Mouse (Mus musculus) midbrain, embryonic 15.5 days (tissue): Measurements from ENCODE around the gene Pdlim4. TPM values are rescaled to one million over a fixed set of nuclear protein-coding genes. Genes with fewer than 3 reads are reported as not detected.

ENCODE experiments used
- ATAC-seq: fragments of 200-750 bp; cut with Nextera tagmentation; replicated peaks from 2 replicates; pipeline ENCODE4 v1.8.0; 2017; ENCODE audit warnings: moderate TSS enrichment
- H3K27ac ChIP-seq: fragments of 300-500 bp; sonication (generic); 2 replicates; pipeline ENCODE4 v1.5.1; 2015; ENCODE audit warnings: mild to moderate bottlenecking, inconsistent platforms
- H3K27me3 ChIP-seq: fragments of 300-500 bp; sonication (generic); replicated peaks from 2 replicates; pipeline ENCODE4 v1.6.1; 2015; ENCODE audit warnings: inconsistent platforms
- H3K36me3 ChIP-seq: fragments of 300-500 bp; sonication (generic); replicated peaks from 2 replicates; pipeline ENCODE4 v1.6.1; 2015; ENCODE audit warnings: inconsistent platforms
- H3K4me1 ChIP-seq: fragments of 300-500 bp; sonication (generic); 2 replicates; pipeline ENCODE4 v1.6.1; 2015; ENCODE audit warnings: inconsistent platforms
- H3K4me2 ChIP-seq: fragments of 300-500 bp; sonication (generic); 2 replicates; pipeline ENCODE4 v1.6.1; 2015; ENCODE audit warnings: inconsistent platforms, mild to moderate bottlenecking, moderate library complexity
- H3K4me3 ChIP-seq: fragments of 300-500 bp; sonication (generic); 2 replicates; pipeline ENCODE4 v1.5.1; 2015; ENCODE audit warnings: mild to moderate bottlenecking, inconsistent platforms
- H3K9ac ChIP-seq: fragments of 300-500 bp; sonication (generic); 2 replicates; pipeline ENCODE4 v1.6.1; 2015; ENCODE audit warnings: mild to moderate bottlenecking, inconsistent platforms
- H3K9me3 ChIP-seq: fragments of 300-500 bp; sonication (generic); 2 replicates; pipeline ENCODE4 v1.6.1; 2016; ENCODE audit warnings: inconsistent platforms
- WGBS: fragments of 180-500 bp; shearing (Covaris S2); methylation state at CpG from one replicate; pipeline ENCODE4 v1.1.7; 2015; ENCODE audit warnings: mixed read lengths; 5-methylcytosine and 5-hydroxymethylcytosine counted together
- polyA plus RNA-seq: library from polyadenylated mRNA; unstranded; fragments of >200 nt; fragmentation: Nextera tagmentation; extraction: Ambion mirVana; gene quantifications from 2 replicates; pipeline ENCODE4 v1.2.1, GENCODE M21; 2015

The Pdlim4 gene
- polyA plus RNA-seq, 1 experiment from 2014 or later, result 22.3 TPM

DNA sequence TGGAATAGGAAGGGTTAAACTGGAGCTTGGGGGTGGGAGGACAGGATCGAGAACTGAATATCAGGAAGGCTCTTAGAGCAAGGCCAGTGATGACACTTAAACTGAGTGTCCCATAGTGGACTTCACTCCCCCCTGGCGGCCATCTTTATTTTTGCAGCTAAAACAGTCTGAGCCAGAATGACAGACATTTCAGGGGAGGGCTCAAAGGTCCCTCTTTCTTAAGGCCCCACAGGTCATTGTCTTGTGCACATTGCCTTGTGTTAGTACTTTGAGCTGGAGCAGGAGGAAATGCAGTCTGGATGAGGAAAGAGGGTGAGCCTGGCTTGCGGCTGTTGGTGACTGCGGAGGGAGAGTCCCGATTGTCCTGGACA, 20.1 kb upstream of the Pdlim4 start:
- Histone ChIP-seq H3K36me3 (no peaks in the 10 kb centered on the region), H3K27me3 (no peaks in the 10 kb centered on the region), H3K9me3 (no peaks in the 10 kb centered on the region), H3K9ac (no peak overlapping the region), H3K4me1 (no peaks in the 10 kb centered on the region), H3K27ac (no peak overlapping the region), H3K4me2 (no peak overlapping the region), H3K4me3 (no peak overlapping the region)
- peak; percentile 54 for ATAC-seq
- WGBS, result 52% methylated on average over 5 of the region's 5 CpGs

DNA sequence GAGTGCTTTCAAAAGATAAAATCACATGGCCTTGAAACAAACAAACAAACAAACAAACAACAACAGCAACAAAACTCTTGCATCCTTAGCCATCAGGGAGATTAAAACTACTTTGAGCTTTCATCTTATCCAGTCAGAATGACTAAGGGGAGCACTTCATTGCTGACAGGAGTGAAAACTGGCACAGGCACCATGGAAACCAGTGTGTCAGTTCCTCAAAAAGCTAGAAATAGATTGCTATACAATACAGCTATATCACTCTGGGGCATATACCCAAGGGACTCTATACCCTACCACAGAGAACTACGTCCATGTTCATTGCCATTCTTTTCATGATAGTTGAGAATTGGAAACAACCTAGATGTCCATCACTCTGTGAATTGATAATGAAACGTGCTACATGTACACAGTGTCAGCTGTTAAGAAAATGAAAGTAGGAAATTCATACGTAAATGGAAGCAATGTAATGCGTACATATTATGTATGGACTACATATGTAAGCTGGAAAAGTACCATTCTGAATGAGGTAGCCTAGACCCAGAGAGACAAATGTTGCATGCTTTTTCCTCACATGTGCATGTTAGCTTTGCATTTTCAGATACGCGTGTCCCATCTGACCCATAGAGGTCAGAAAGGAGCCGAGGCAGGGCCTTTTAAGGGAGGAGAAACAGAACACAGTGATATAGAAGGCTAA, 19.6 kb upstream of the Pdlim4 start:
- H3K9ac ChIP-seq, result no peak overlapping the region
- no peak overlapping the region for H3K27ac ChIP-seq
- no peaks in the 10 kb centered on the region for H3K4me1 ChIP-seq
- H3K36me3 ChIP-seq, result no peaks in the 10 kb centered on the region
- peak; percentile 20; the same call in 1 of the 2 replicates for ATAC-seq
- H3K27me3 ChIP-seq, result no peaks in the 10 kb centered on the region
- WGBS, result 78% methylated on average over 7 of the region's 7 CpGs
- no peak overlapping the region for H3K4me3 ChIP-seq
- H3K4me2 ChIP-seq, result no peak overlapping the region
- H3K9me3 ChIP-seq, result no peaks in the 10 kb centered on the region

DNA sequence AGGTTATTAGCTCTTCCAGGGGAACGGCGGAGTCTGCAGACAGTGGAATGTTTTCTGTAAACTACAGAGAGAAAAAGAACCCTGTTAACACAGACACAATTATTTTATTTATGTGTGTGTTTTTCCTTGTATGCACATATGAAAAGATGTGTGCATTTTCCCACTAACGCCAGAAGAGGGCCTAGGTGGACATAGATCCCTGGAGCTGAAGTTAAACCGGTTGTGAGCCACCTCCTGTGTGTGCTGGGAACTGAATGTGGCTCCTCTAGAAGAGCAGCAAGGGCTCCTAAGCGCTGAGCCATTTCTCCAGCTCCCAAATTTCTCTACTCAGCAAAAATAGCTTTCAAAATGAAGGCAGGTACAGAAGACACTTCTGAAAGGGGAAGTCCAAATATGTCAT, 17.0 kb upstream of the Pdlim4 start:
- H3K4me2 ChIP-seq, result no peak overlapping the region
- H3K36me3 ChIP-seq, result no peaks in the 10 kb centered on the region
- 64% methylated on average over 5 of the region's 5 CpGs for WGBS
- no peaks in the 10 kb centered on the region for H3K27me3 ChIP-seq
- no peaks in the 10 kb centered on the region for H3K9me3 ChIP-seq
- H3K4me1 ChIP-seq, result no peaks in the 10 kb centered on the region
- H3K27ac ChIP-seq, result no peak overlapping the region
- ATAC-seq, result no peak
- H3K4me3 ChIP-seq, result no peak overlapping the region
- H3K9ac ChIP-seq, result no peak overlapping the region

DNA sequence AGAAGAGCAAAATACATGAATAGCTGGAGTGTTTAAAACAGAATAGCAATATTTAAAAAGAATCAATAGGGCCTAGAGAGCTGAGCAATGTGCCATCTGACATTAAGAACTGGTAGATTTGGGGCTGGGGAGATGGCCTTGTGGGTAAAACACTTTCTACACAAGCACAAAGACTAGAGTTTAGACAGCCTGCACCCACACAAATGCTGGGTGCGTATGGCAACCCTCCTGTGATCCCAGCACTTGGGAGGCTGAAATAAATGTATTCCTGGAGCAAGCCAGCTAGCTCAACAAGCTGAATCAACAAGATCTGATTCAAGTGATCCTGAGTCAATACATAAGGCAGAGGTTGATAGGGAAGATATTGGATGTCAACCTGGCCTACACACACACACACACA, 16.2 kb upstream of the Pdlim4 start:
- Histone ChIP-seq H3K9ac (no peak overlapping the region), H3K4me2 (no peak overlapping the region), H3K36me3 (no peaks in the 10 kb centered on the region), H3K9me3 (no peaks in the 10 kb centered on the region), H3K27ac (no peak overlapping the region), H3K4me3 (no peak overlapping the region), H3K4me1 (no peaks in the 10 kb centered on the region), H3K27me3 (no peaks in the 10 kb centered on the region)
- no peak for ATAC-seq
- 87% methylated on average over 1 of the region's 1 CpGs for WGBS

DNA sequence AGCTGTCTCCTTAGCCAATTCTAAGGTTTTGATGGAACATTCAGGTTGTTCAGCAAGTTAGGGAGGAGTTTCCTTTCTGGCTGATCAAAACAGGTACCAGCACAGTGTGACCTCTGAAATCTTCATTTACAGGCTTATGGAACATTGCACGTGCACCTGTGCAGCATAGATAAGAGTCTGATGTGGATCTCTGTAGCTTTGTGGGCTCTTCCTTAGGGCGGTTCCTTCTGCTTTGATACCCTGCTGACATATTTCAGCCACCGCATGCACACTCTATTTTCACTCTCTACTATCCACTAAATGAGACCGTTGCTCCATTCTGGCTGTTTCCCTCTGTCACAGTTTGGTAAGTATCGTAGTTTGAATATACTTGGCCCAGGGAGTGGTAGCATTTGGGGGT, 13.9 kb upstream of the Pdlim4 start:
- ATAC-seq, result no peak
- H3K4me2 ChIP-seq, result no peak overlapping the region
- WGBS, result 91% methylated on average over 5 of the region's 5 CpGs
- H3K9ac ChIP-seq, result no peak overlapping the region
- H3K4me1 ChIP-seq, result no peaks in the 10 kb centered on the region
- H3K27me3 ChIP-seq, result no peaks in the 10 kb centered on the region
- no peaks in the 10 kb centered on the region for H3K9me3 ChIP-seq
- H3K36me3 ChIP-seq, result no peaks in the 10 kb centered on the region
- H3K27ac ChIP-seq, result no peak overlapping the region
- H3K4me3 ChIP-seq, result no peak overlapping the region

DNA sequence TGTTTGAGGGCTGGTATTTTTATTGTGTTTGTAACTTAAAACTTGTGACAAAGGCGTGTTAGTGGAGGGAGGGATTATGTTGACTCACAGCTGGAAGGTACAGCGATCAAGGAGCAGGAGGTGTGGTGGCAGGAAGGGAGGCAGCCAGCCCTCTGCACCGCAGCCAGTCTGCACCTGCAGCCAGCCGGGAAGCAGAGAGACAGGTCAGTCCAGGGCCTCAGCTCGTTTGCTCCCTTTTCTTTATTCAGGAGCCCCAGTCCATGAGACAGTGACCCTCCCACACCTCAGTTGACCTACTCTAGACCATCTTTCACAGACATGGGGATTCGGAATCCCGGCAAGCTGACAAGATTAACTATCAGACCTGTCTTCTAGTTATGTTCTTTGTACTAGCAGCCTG, 11.6 kb upstream of the Pdlim4 start:
- Histone ChIP-seq H3K4me3 (no peak overlapping the region), H3K27me3 (no peaks in the 10 kb centered on the region), H3K27ac (no peak overlapping the region), H3K36me3 (no peaks in the 10 kb centered on the region), H3K9ac (no peak overlapping the region), H3K9me3 (no peaks in the 10 kb centered on the region), H3K4me1 (no peaks in the 10 kb centered on the region), H3K4me2 (no peak overlapping the region)
- no peak for ATAC-seq
- 39% methylated on average over 7 of the region's 7 CpGs for WGBS

DNA sequence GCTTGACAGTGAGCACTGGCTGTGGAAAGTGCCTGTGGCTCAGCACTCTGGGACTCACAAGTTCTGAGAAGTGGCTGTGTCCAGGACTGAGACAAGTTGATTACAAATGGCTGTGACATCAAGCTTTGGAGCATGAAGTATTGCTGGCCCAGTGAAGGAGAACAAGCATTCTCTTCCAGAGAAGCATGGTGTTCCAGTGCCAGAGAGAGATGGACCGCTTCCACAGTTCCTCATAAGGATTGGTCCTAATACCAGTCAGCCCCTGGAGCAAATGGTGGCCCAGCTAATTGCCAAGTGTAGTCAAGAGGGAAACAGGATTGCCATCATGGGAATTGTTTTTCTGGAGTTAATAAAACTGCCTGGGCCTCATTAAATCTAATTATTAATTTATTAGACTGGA, 7.3 kb upstream of the Pdlim4 start:
- H3K27ac ChIP-seq, result no peak overlapping the region
- WGBS, result 91% methylated on average over 1 of the region's 1 CpGs
- no peaks in the 10 kb centered on the region for H3K9me3 ChIP-seq
- H3K27me3 ChIP-seq, result no peaks in the 10 kb centered on the region
- no peaks in the 10 kb centered on the region for H3K36me3 ChIP-seq
- no peak for ATAC-seq
- no peaks in the 10 kb centered on the region for H3K4me1 ChIP-seq
- no peak overlapping the region for H3K9ac ChIP-seq
- no peak overlapping the region for H3K4me3 ChIP-seq
- no peak overlapping the region for H3K4me2 ChIP-seq

DNA sequence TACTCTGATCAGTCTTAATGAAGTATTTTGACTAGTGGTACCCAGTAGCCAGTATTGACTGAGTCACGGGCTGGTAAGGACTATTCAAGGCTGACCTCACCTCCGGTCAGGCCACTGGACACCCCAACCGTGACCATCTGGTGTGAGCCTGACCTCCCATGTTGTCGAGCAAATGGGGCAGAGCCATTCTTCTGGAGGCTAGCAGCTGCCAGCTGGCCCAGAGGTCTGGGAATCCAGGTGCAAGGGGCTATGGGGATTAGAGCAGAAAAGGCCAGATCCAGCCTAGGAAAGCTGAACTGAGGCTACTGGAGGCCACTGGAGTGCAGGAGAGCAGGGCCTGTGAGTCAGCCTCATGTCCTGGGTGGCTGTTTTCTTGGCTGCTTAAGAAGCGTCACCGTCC, 6.5 kb upstream of the Pdlim4 start:
- Histone ChIP-seq H3K4me1 (no peaks in the 10 kb centered on the region), H3K4me2 (no peak overlapping the region), H3K27me3 (no peaks in the 10 kb centered on the region), H3K9me3 (no peaks in the 10 kb centered on the region), H3K9ac (no peak overlapping the region), H3K4me3 (no peak overlapping the region), H3K27ac (no peak overlapping the region), H3K36me3 (no peaks in the 10 kb centered on the region)
- ATAC-seq, result no peak
- WGBS, result 69% methylated on average over 6 of the region's 6 CpGs

DNA sequence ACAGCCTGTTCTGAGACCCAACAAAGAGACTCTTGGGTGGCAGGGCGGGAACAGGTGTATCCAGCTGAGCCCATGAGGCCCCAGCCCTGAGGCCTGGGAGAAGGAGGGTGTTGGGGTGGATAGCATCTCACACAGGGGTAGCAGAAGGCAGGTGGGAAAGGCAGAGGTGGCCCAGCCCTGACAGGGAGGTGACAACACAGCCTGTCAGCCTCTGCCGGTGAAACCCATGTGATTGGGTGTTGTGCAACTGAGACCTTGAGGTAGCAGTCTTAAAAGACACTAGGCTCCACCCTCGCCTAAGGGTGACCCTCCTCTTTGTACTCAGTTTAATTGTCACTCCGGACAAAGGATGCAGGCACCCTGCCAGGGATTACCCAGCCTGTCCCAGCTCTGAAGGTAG, 4.5 kb upstream of the Pdlim4 start:
- Histone ChIP-seq H3K4me1 (peaks cover 9% of the 10 kb centered on the region), H3K4me2 (no peak overlapping the region), H3K9me3 (no peaks in the 10 kb centered on the region), H3K4me3 (no peak overlapping the region), H3K36me3 (no peaks in the 10 kb centered on the region), H3K9ac (no peak overlapping the region), H3K27me3 (no peaks in the 10 kb centered on the region), H3K27ac (no peak overlapping the region)
- 27% methylated on average over 4 of the region's 4 CpGs for WGBS
- ATAC-seq, result no peak

DNA sequence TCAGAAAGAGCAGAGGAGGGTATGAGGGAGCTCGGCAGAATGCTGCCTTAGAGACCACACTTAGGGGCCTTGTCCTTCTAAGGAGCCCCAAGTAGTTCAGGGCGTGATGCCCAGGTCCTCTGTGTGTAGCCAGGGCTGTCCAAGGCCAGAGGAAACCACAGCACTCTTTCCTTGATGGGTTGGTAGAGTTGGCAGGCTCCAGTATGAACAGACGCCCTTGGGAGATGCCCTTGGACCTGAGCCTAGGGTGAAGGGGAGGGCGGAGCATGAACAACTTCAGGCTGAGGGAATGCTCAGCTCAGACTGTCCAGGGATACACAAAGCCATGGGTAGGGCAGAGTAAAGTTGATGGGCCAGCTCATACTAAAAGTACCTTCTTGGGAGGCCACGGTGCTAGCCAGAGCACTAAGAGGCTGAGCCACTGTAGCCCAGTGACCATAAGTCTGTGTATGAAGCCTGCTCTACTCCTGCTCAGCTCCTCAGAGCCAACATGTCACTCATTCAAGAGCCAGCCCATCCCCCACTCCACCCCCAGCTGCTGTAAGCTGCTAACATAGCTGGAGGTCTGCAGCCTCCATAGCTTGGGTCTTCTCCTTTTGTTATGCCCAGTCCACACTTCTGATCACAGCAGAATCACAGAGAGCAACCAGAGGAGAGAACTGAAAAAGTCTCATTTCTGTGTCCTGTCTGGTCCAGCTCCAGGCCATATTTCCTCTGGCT, 3.1 kb upstream of the Pdlim4 start:
- Histone ChIP-seq H3K4me2 (no peak overlapping the region), H3K9ac (no peak overlapping the region), H3K36me3 (no peaks in the 10 kb centered on the region), H3K27ac (no peak overlapping the region), H3K9me3 (no peaks in the 10 kb centered on the region), H3K4me1 (peaks cover 14% of the 10 kb centered on the region), H3K27me3 (no peaks in the 10 kb centered on the region), H3K4me3 (no peak overlapping the region)
- ATAC-seq, result no peak
- 89% methylated on average over 5 of the region's 5 CpGs for WGBS

DNA sequence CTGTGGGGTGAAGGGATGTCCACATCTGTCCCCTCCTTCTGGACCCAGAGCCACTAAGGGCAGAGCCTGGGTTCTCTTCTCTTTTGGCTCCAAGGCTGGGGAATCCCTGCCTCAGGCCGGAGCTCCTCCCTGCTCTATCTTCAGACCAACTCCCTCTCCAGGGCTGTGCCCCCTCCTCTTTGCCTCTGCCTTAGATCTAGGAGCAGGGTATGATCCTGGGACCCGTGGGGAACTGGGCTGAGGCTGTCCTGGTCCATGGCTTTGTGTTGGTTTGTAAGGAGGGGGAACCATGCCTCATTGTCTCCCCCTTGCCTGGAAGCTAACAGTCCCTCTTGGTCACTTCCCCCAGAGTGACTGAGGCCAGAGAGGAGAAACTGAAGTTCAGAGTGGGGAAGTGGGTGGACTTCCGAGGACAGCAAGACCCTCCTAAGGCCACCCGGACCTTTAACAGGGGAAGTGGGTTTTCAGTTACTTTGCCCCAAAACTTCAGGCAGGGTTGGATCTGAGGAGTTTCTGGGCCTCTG, 756 bp downstream of the Pdlim4 start:
- peak overlapping the region; percentile 50; the same call in 1 of the 2 replicates for H3K4me3 ChIP-seq
- WGBS, result 30% methylated on average over 4 of the region's 4 CpGs
- ATAC-seq, result peak; percentile 49
- H3K36me3 ChIP-seq, result no peaks in the 10 kb centered on the region
- H3K27ac ChIP-seq, result no peak overlapping the region
- H3K4me1 ChIP-seq, result peaks cover 14% of the 10 kb centered on the region
- no peaks in the 10 kb centered on the region for H3K27me3 ChIP-seq
- peak overlapping the region; percentile 88 for H3K4me2 ChIP-seq
- H3K9me3 ChIP-seq, result no peaks in the 10 kb centered on the region
- no peak overlapping the region for H3K9ac ChIP-seq

DNA sequence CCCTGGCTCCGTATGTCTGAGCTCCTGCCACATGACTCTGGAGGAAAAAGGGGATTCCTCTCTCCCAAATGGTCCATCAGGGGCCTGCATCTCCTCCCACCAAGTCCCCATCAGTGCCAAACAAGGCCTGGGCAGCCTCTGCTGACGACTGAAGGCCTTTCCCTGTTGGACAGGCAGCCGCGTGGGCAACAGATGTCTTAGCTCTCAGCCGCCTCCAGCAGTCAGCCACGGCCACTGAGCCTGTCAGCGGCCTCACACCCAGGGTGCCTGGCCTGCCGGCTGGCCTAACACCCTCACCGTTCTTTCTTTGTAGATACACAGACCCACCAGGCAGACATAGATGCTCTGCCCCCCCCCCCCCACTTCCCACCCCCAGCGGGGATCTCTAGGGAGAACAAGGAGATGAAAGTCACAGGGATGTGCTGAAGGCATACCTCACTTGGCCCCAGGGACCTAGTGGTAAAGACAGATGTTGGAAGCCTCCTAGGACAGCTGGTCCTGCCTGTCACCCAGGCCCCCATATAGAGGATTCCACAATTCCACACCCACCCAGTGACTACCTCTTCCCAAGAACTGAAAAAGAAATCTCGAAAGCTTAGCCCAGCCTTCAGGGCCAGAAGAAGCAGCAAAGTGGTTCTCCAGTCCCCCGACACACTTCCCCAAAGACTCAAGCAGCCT, 1.4 kb downstream of the Pdlim4 start:
- Histone ChIP-seq H3K27ac (no peak overlapping the region), H3K4me1 (peaks cover 14% of the 10 kb centered on the region), H3K4me2 (peak overlapping the region; percentile 88), H3K27me3 (no peaks in the 10 kb centered on the region), H3K4me3 (0 out of 2 replicates have a peak overlapping the region, but pooled peaks have one; percentile 50), H3K9ac (no peak overlapping the region), H3K9me3 (no peaks in the 10 kb centered on the region), H3K36me3 (no peaks in the 10 kb centered on the region)
- WGBS, result 30% methylated on average over 12 of the region's 12 CpGs
- ATAC-seq, result no peak
